Mouse (Mus musculus): ENCODE measurements around the gene Pih1d1. TPM values are rescaled to one million over a fixed set of nuclear protein-coding genes. Genes with fewer than 3 reads are reported as not detected.
"Not testable (repeated sequence)": the region's sequence is repeated elsewhere in the genome, so short reads cannot be mapped to it uniquely, and the experiment has no call there.

The Pih1d1 gene
- polyA plus RNA-seq, 1 experiment from 2014 or later = 80.3 TPM

GRCm38 (mm10) chr7:45151303-45151702 lies 2.8 kb upstream of the Pih1d1 start:
- Histone ChIP-seq H3K9me3 (no peaks in the 10 kb centered on the region), H3K4me2 (peak overlapping the region; percentile 2; the same call in 1 of the 2 replicates), H3K9ac (no peak overlapping the region), H3K4me3 (replicated peaks) (no peak overlapping the region), H3K4me1 (peaks cover 18% of the 10 kb centered on the region), H3K27ac (peak overlapping the region; percentile 82), H3K27me3 (replicated peaks) (no peaks in the 10 kb centered on the region), H3K36me3 (0 out of 2 replicates have a peak, but pooled peaks cover 8% of the 10 kb centered on the region)
- 29% methylated on average over 11 of the region's 11 CpGs for WGBS
- ATAC-seq (ENCODE audit: insufficient read depth, low FRiP score, low read depth) = no peak

- 84% methylated on average over 2 of the region's 2 CpGs for WGBS
- H3K4me2 ChIP-seq; H3K9me3 ChIP-seq; H3K27me3 ChIP-seq (replicated peaks); H3K4me3 ChIP-seq (replicated peaks); H3K27ac ChIP-seq; H3K9ac ChIP-seq; H3K36me3 ChIP-seq; ATAC-seq (ENCODE audit: insufficient read depth, low FRiP score, low read depth): not testable (repeated sequence)
- peaks cover 18% of the 10 kb centered on the region for H3K4me1 ChIP-seq
Observed at GRCm38 (mm10) chr7:45153052-45153451, 1.1 kb upstream of the Pih1d1 start.

- peak overlapping the region; percentile 72 for H3K4me2 ChIP-seq
- no peaks in the 10 kb centered on the region for H3K9me3 ChIP-seq
- H3K9ac ChIP-seq = peak overlapping the region; percentile 76
- H3K27me3 ChIP-seq (replicated peaks) = no peaks in the 10 kb centered on the region
- H3K27ac ChIP-seq = peak overlapping the region; percentile 96
- H3K36me3 ChIP-seq = 0 out of 2 replicates have a peak, but pooled peaks cover 4% of the 10 kb centered on the region
- no peak for ATAC-seq (ENCODE audit: insufficient read depth, low FRiP score, low read depth)
- 1% methylated on average over 5 of the region's 5 CpGs for WGBS
- peak overlapping the region; percentile 59 for H3K4me3 ChIP-seq (replicated peaks)
- peaks cover 18% of the 10 kb centered on the region for H3K4me1 ChIP-seq
Observed at GRCm38 (mm10) chr7:45153586-45153985, 517 bp upstream of the Pih1d1 start.

- ATAC-seq (ENCODE audit: insufficient read depth, low FRiP score, low read depth) = no peak
Observed at GRCm38 (mm10) chr7:45154993-45155514, 951 bp downstream of the Pih1d1 start.

GRCm38 (mm10) chr7:45155590-45155989 lies 1.5 kb downstream of the Pih1d1 start:
- no peaks in the 10 kb centered on the region for H3K27me3 ChIP-seq (replicated peaks)
- H3K9me3 ChIP-seq = no peaks in the 10 kb centered on the region
- H3K4me2 ChIP-seq = peak overlapping the region; percentile 72; the same call in 1 of the 2 replicates
- no peak overlapping the region for H3K4me3 ChIP-seq (replicated peaks)
- ATAC-seq (ENCODE audit: insufficient read depth, low FRiP score, low read depth) = no peak
- H3K27ac ChIP-seq = no peak overlapping the region
- H3K9ac ChIP-seq = no peak overlapping the region
- 0 out of 2 replicates have a peak, but pooled peaks cover 4% of the 10 kb centered on the region for H3K36me3 ChIP-seq
- 83% methylated on average over 9 of the region's 9 CpGs for WGBS
- peaks cover 16% of the 10 kb centered on the region for H3K4me1 ChIP-seq

More at GRCm38 (mm10) chr7:45154993-45155514, 951 bp downstream of the Pih1d1 start:
- 69% methylated on average over 12 of the region's 12 CpGs for WGBS
- Histone ChIP-seq H3K4me3 (replicated peaks) (peak overlapping the region; percentile 59), H3K27ac (peak overlapping the region; percentile 96), H3K4me1 (peaks cover 18% of the 10 kb centered on the region), H3K36me3 (0 out of 2 replicates have a peak, but pooled peaks cover 4% of the 10 kb centered on the region), H3K27me3 (replicated peaks) (no peaks in the 10 kb centered on the region), H3K9ac (no peak overlapping the region), H3K9me3 (no peaks in the 10 kb centered on the region), H3K4me2 (peak overlapping the region; percentile 72)

- Histone ChIP-seq H3K4me3 (replicated peaks) (no peak overlapping the region), H3K4me1 (peaks cover 10% of the 10 kb centered on the region), H3K4me2 (no peak overlapping the region), H3K36me3 (peaks cover 9% of the 10 kb centered on the region; the same call in 1 of the 2 replicates), H3K27ac (no peak overlapping the region), H3K27me3 (replicated peaks) (no peaks in the 10 kb centered on the region), H3K9me3 (no peaks in the 10 kb centered on the region), H3K9ac (no peak overlapping the region)
- no peak for ATAC-seq (ENCODE audit: insufficient read depth, low FRiP score, low read depth)
- 94% methylated on average over 15 of the region's 15 CpGs for WGBS
Observed at GRCm38 (mm10) chr7:45156206-45156605, 2.1 kb downstream of the Pih1d1 start.

GRCm38 (mm10) chr7:45157459-45157858 lies 3.4 kb downstream of the Pih1d1 start:
- Histone ChIP-seq H3K27me3 (replicated peaks) (no peaks in the 10 kb centered on the region; the same call in 1 of the 2 replicates), H3K4me3 (replicated peaks) (no peak overlapping the region), H3K9me3 (no peaks in the 10 kb centered on the region), H3K9ac (no peak overlapping the region), H3K36me3 (peaks cover 9% of the 10 kb centered on the region; the same call in 1 of the 2 replicates), H3K4me1 (0 out of 2 replicates have a peak, but pooled peaks cover 10% of the 10 kb centered on the region), H3K4me2 (no peak overlapping the region), H3K27ac (no peak overlapping the region)
- ATAC-seq (ENCODE audit: insufficient read depth, low FRiP score, low read depth) = no peak
- 81% methylated on average over 14 of the region's 14 CpGs for WGBS

- 90% methylated on average over 6 of the region's 6 CpGs for WGBS
- no peak overlapping the region for H3K9ac ChIP-seq
Observed at GRCm38 (mm10) chr7:45158991-45159390, 4.9 kb downstream of the Pih1d1 start.

GRCm38 (mm10) chr7:45160316-45160800 lies 6.3 kb downstream of the Pih1d1 start:
- WGBS = 93% methylated on average over 6 of the region's 6 CpGs
- no peak overlapping the region for H3K4me3 ChIP-seq (replicated peaks)

More at GRCm38 (mm10) chr7:45158991-45159390, 4.9 kb downstream of the Pih1d1 start:
- Histone ChIP-seq H3K4me2 (no peak overlapping the region), H3K27me3 (replicated peaks) (peaks cover 15% of the 10 kb centered on the region), H3K4me3 (replicated peaks) (no peak overlapping the region), H3K4me1 (peaks cover 17% of the 10 kb centered on the region), H3K36me3 (peaks cover 9% of the 10 kb centered on the region; the same call in 1 of the 2 replicates), H3K9me3 (no peaks in the 10 kb centered on the region), H3K27ac (no peak overlapping the region)
- ATAC-seq (ENCODE audit: insufficient read depth, low FRiP score, low read depth) = no peak

GRCm38 (mm10) chr7:45160866-45161265 lies 6.8 kb downstream of the Pih1d1 start:
- WGBS = 93% methylated on average over 3 of the region's 3 CpGs
- H3K36me3 ChIP-seq = peaks cover 9% of the 10 kb centered on the region; the same call in 1 of the 2 replicates
- H3K4me2 ChIP-seq = no peak overlapping the region
- ATAC-seq (ENCODE audit: insufficient read depth, low FRiP score, low read depth) = no peak
- H3K9ac ChIP-seq = no peak overlapping the region
- H3K4me1 ChIP-seq = peaks cover 15% of the 10 kb centered on the region
- peaks cover 34% of the 10 kb centered on the region for H3K27me3 ChIP-seq (replicated peaks)
- H3K9me3 ChIP-seq = no peaks in the 10 kb centered on the region
- H3K27ac ChIP-seq = no peak overlapping the region
- H3K4me3 ChIP-seq (replicated peaks) = no peak overlapping the region

More at GRCm38 (mm10) chr7:45160316-45160800, 6.3 kb downstream of the Pih1d1 start:
- no peak overlapping the region for H3K4me2 ChIP-seq
- H3K4me1 ChIP-seq = peaks cover 16% of the 10 kb centered on the region
- H3K27ac ChIP-seq = no peak overlapping the region
- no peaks in the 10 kb centered on the region for H3K9me3 ChIP-seq
- peaks cover 9% of the 10 kb centered on the region; the same call in 1 of the 2 replicates for H3K36me3 ChIP-seq
- no peak overlapping the region for H3K9ac ChIP-seq
- ATAC-seq (ENCODE audit: insufficient read depth, low FRiP score, low read depth) = no peak
- H3K27me3 ChIP-seq (replicated peaks) = peaks cover 29% of the 10 kb centered on the region

GRCm38 (mm10) chr7:45161612-45162473 lies 7.7 kb downstream of the Pih1d1 start:
- ATAC-seq (ENCODE audit: insufficient read depth, low FRiP score, low read depth) = peak; percentile 85
- peak overlapping the region; percentile 6; the same call in 1 of the 2 replicates for H3K27ac ChIP-seq
- no peaks in the 10 kb centered on the region for H3K9me3 ChIP-seq
- peaks cover 9% of the 10 kb centered on the region; the same call in 1 of the 2 replicates for H3K36me3 ChIP-seq
- 0 out of 2 replicates have a peak overlapping the region, but pooled peaks have one; percentile 2 for H3K9ac ChIP-seq
- H3K4me1 ChIP-seq = peaks cover 15% of the 10 kb centered on the region
- H3K4me3 ChIP-seq (replicated peaks) = peak overlapping the region; percentile 45
- H3K4me2 ChIP-seq = peak overlapping the region; percentile 91
- peaks cover 42% of the 10 kb centered on the region for H3K27me3 ChIP-seq (replicated peaks)
- 4% methylated on average over 35 of the region's 35 CpGs for WGBS

All from stomach, embryonic 15.5 days (tissue).